Mouse (Mus musculus): Measurements from ENCODE around the gene Lancl3. TPM values are rescaled to one million over a fixed set of nuclear protein-coding genes. Genes with fewer than 3 reads are reported as not detected.

Gene Lancl3
- polyA plus RNA-seq, 1 experiment from 2014 or later, result 0.32 TPM

Other genes with a start within 250 kb of the Lancl3 start
- gene Fthl17b, start 236.9 kb upstream of the Lancl3 start, polyA plus RNA-seq (2014; fragmentation: Nextera tagmentation; extraction: Ambion mirVana), result not detected in 2 replicates
- not detected in 2 replicates for gene Fthl17c, start 223.3 kb upstream of the Lancl3 start, polyA plus RNA-seq (2014; fragmentation: Nextera tagmentation; extraction: Ambion mirVana)
- gene Fthl17d, start 213.1 kb upstream of the Lancl3 start, polyA plus RNA-seq (2014; fragmentation: Nextera tagmentation; extraction: Ambion mirVana), result not detected in 2 replicates
- gene Fthl17e, start 166.4 kb upstream of the Lancl3 start, polyA plus RNA-seq (2014; fragmentation: Nextera tagmentation; extraction: Ambion mirVana), result not detected in 2 replicates
- not detected in 2 replicates for gene Fthl17f, start 136.9 kb upstream of the Lancl3 start, polyA plus RNA-seq (2014; fragmentation: Nextera tagmentation; extraction: Ambion mirVana)
- not detected in 2 replicates for gene 4930402K13Rik, start 95.3 kb upstream of the Lancl3 start, polyA plus RNA-seq (2014; fragmentation: Nextera tagmentation; extraction: Ambion mirVana)
- not detected in 2 replicates for gene Gm14862, start 57.0 kb downstream of the Lancl3 start, polyA plus RNA-seq (2014; fragmentation: Nextera tagmentation; extraction: Ambion mirVana)
- 2.5 and 3.4 TPM in 2 replicates for gene Xk, start 72.9 kb downstream of the Lancl3 start, polyA plus RNA-seq (2014; fragmentation: Nextera tagmentation; extraction: Ambion mirVana)
- gene H2al1m, start 83.9 kb downstream of the Lancl3 start, polyA plus RNA-seq (2014; fragmentation: Nextera tagmentation; extraction: Ambion mirVana), result not detected in 2 replicates
- not detected in 2 replicates for gene H2al1k, start 150.7 kb downstream of the Lancl3 start, polyA plus RNA-seq (2014; fragmentation: Nextera tagmentation; extraction: Ambion mirVana)

Measured in neural tube, embryonic 11.5 days (tissue).